Mouse (Mus musculus): Measurements from ENCODE around the gene Wdr74.
A peak's percentile ranks its signal among the peaks of the same experiment; 100 is the strongest.

- TF ChIP-seq EP300 (IDR thresholded peaks at IDR 0.05; ENCODE audit: low read length) (no peak), E2F4 (IDR thresholded peaks at IDR 0.05; ENCODE audit: insufficient replicate concordance, low read depth, low read length) (no peak), CTCF (conservative IDR thresholded peaks at IDR 0.05 in 1 of 2, IDR thresholded peaks at IDR 0.05 in 1 of 2; ENCODE audit: low read depth in 2 of 2, low read length in 2 of 2) (no peak), MXI1 (IDR thresholded peaks at IDR 0.05; ENCODE audit: low read depth, low read length) (peak; percentile 99), ZKSCAN1 (IDR thresholded peaks at IDR 0.05; ENCODE audit: borderline replicate concordance, low read depth, low read length) (no peak), POLR2A (IDR thresholded peaks at IDR 0.05; ENCODE audit: low read depth, low read length) (peak; percentile 95), ELF1 (IDR thresholded peaks at IDR 0.05; ENCODE audit: low read depth, low read length) (peak; percentile 96), MAX (IDR thresholded peaks at IDR 0.05; ENCODE audit: low read length) (peak; percentile 96)
Measured at GRCm38 (mm10) chr19:8735389-8736159, at the start of gene Wdr74.
